Mouse (Mus musculus): ENCODE results near the gene Luzp2. TPM values are rescaled to one million over a fixed set of nuclear protein-coding genes. Genes with fewer than 3 reads are reported as not detected.

Gene Luzp2
- polyA plus RNA-seq (2021; fragmentation: Nextera tagmentation) = 60.0 and 70.8 TPM in 2 replicates
- long read RNA-seq, experiment 1, partial matches to known transcripts = 44 of 64 reads
- long read RNA-seq, experiment 1, other reads (novel, unspliced or antisense) = 20 of 64 reads
- long read RNA-seq, experiment 2, partial matches to known transcripts = 161 of 181 reads
- long read RNA-seq, experiment 2, other reads (novel, unspliced or antisense) = 20 of 181 reads

GRCm38 (mm10) chr7:54835372-54835851 lies at the start of gene Luzp2:
Gene Luzp2 (plus strand): TSS chr7:54835498.

